Mouse (Mus musculus) C3H10T1/2 (cell line): ENCODE measurements around the gene Tpbpa. TPM values are rescaled to one million over a fixed set of nuclear protein-coding genes. Genes with fewer than 3 reads are reported as not detected.

Experiments
- polyA plus RNA-seq, 2 experiments: library from polyadenylated mRNA; unstranded; fragments of >200 nt; fragmentation: generic; extraction: Trizol; gene quantifications; one replicate each; pipeline ENCODE4 v1.2.1; 2012; ENCODE audit warnings: missing spikeins in 2 of 2

Gene Tpbpa
- not detected for polyA plus RNA-seq

GRCm38 (mm10) chr13:60941884-60942283 is at the start of gene Tpbpa:
Gene Tpbpa, minus strand, starts transcription at chr13:60941984.

DNA sequence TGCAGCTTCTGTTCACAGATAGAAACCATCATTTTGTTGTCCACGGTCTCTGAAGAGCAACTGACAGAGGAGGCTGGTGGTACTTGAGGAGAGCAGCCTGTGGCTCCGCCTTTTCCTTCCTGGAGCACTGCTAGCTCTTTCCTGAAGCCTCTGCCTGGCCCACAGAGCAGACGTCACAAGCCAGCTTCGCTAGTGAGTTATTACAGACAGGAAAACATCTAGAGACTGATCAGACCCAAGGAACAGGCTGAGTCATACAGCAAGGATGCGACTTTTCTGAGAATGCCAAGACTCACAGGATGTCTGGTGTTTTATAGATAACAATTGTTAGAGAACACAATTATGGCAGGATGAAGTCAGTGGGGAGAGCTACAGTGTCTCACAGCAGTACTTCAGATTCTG is 5.3 kb downstream of the Tpbpa start, which contains the start of the genes Gm49391 and Ctla2a:
Gene Gm49391, minus strand, starts transcription at position 72 of the 402 bp plus-strand sequence.
Gene Ctla2a, minus strand, starts transcription at position 126 of the 402 bp plus-strand sequence.

DNA sequence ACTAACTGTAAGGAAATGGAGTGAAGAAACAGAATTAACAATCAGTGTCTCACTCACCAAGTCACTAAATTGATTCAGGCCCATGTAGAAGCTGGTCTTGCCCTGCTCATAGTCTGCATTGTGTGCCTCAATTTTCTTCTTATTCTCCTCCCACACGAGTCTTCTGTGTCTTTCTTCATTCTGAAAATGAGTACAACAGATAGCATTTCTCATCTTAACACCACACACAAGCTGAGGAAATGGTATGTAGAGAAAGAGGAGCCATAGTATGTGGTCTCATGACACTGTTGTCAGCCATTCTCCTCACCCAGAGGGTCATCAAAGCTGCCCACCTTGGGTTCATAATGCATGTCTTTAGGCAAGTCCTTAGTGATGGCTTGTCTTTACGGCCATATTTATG is 6.3 kb downstream of the Tpbpa start, which contains the start of gene Gm49393:
Gene Gm49393, minus strand, starts transcription at position 101 of the 400 bp plus-strand sequence.

GRCm38 (mm10) chr13:60904780-60905179 is 37.0 kb downstream of the Tpbpa start, which contains the start of gene Tpbpb:
Gene Tpbpb, minus strand, starts transcription at chr13:60904880.

DNA sequence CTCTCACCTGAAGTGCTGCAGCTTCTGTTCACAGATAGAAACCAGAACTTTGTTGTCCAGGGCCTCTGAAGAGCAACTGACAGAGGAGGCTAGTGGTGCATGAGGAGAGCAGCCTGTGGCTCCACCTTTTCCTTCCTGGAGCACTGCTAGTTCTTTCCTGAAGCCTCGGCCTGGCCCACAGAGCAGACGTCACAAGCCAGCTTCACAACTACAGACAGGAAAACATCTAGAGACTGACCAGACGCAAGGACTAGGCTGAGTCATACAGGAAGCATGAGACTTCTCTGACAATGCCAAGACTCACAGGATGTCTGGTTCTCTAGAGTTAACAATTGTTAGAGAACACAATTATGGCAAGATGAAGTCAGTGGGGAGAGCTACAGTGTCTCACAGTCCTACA is 44.5 kb downstream of the Tpbpa start, which contains the start of gene Ctla2b:
Gene Ctla2b, minus strand, starts transcription at position 120 of the 400 bp plus-strand sequence.

DNA sequence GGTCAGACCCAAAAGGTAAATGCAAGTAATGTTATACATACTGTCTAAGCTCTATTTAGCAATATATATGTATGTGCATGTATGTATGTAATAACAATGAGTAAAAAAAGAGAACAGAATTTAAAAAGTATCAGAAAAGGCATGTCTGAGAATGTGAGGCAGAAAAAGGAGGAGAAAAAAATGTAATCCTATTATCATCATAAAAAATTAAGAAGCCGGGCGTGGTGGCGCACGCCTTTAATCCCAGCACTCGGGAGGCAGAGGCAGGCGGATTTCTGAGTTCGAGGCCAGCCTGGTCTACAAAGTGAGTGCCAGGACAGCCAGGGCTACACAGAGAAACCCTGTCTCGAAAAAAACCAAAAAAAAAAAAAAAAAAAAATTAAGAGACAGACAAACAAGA is 45.0 kb downstream of the Tpbpa start, which contains the start of gene Gm49392:
Gene Gm49392, minus strand, starts transcription at position 101 of the 400 bp plus-strand sequence.

Other genes starting within 250 kb of the Tpbpa start
- gene BC051665, start 155.6 kb downstream of the Tpbpa start, polyA plus RNA-seq, result not detected
- gene Ctsll3, start 139.1 kb downstream of the Tpbpa start, polyA plus RNA-seq, result not detected
- gene 4930486L24Rik, start 77.5 kb downstream of the Tpbpa start, polyA plus RNA-seq, result under 1 TPM; 0.09 to 0.21 TPM
- gene Gm49392, start 45.1 kb downstream of the Tpbpa start, polyA plus RNA-seq, result under 1 TPM; 0.06 to 0.08 TPM
- gene Ctla2b, start 44.5 kb downstream of the Tpbpa start, polyA plus RNA-seq, result under 1 TPM; 0.44 to 0.57 TPM
- not detected for gene Tpbpb, start 37.1 kb downstream of the Tpbpa start, polyA plus RNA-seq
- gene Gm49393, start 6.4 kb downstream of the Tpbpa start, polyA plus RNA-seq, result not detected
- gene Gm49391, start 5.4 kb downstream of the Tpbpa start, polyA plus RNA-seq, result under 1 TPM; 0.29 to 0.30 TPM
- gene Ctla2a, start 5.4 kb downstream of the Tpbpa start, polyA plus RNA-seq, result 1 to 10 TPM in 1 of 2 experiments, under 1 TPM in 1; 0.94 to 1.2 TPM
- not detected for gene Ctsj, start 64.0 kb upstream of the Tpbpa start, polyA plus RNA-seq
- gene Ctsq, start 98.6 kb upstream of the Tpbpa start, polyA plus RNA-seq, result not detected
- not detected for gene Ctsr, start 222.3 kb upstream of the Tpbpa start, polyA plus RNA-seq